Mouse (Mus musculus) heart, adult 8-10 months (tissue): ENCODE data around the gene Islr. TPM values are rescaled to one million over a fixed set of nuclear protein-coding genes. Genes with fewer than 3 reads are reported as not detected.

Experiments
- DNase-seq: peaks from one replicate; pipeline ENCODE4 v3.0.0; 2022; ENCODE audit warnings: low spot score
- microRNA-seq: library from miRNA; unstranded; fragments of <30 nt; microRNA quantifications from one replicate; pipeline ENCODE4 v1.2.0, GENCODE M21; 2022
- total RNA-seq, 4 experiments: library from RNA; stranded (reverse); gene quantifications; 2 replicates each; pipeline ENCODE4 v1.2.4; 2022

The Islr gene
- total RNA-seq, 4 experiments from 2014 or later: 18.0 to 21.1 (median 19.4) TPM

DNA sequence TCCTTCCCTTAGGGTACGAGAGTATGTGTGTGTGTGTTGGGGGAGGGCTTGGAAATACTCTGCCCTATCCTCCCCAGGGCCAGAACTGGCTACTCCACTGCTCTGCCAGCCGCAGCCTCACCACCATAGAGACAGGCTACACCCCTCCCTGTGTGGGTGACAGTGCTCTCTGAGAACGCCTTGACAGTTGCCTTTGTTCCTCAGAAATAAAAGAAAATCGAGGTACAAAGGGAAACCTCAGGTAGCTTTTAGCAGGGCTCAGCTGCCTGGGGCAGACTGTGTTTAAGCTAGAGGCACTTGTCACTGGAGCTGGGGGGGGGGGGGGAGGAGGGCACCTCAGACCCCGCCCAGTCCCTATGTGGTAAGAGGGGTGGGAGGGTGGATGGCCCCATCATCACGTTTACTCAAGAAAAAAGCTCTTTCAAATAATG is 91.8 kb downstream of the Islr start:
- DNase-seq: no peak

DNA sequence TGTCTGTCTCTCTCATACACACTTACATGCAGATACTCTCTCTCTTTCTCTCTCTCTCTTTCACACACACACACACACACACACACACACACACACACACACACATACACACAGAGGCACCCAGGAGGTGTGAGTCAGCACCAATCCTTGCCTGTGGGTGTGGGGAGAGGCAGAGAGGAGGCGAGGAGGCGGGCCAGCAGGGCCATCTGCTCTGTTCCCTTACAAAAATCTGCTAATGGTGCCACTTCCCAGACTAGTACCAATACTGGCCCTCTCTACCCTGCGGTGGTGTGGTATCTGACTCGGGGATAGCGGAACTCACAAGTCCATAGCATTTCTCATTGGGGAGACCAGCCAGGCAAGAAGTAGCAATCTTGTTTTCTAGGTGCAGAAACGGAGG is 92.7 kb downstream of the Islr start:
- DNase-seq: no peak

DNA sequence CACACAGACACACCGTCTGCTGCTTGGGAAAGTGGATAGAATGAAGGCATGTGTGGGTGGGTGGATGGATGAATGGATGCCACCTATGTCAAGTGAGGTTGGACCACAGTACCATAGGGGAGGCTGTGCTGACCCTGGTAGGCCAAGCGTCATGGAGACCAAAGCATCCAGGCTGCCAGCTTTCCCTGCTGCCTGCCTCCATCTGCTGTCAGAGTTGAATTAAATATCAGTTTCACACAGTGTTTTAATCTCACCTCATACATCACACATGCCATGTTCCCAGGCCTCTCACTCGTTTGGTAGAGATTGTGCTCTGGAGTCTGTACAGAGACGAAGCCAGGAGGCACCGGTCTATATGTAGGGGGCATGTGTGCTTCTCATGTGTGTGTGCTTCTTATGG is 93.3 kb downstream of the Islr start:
- DNase-seq: no peak

DNA sequence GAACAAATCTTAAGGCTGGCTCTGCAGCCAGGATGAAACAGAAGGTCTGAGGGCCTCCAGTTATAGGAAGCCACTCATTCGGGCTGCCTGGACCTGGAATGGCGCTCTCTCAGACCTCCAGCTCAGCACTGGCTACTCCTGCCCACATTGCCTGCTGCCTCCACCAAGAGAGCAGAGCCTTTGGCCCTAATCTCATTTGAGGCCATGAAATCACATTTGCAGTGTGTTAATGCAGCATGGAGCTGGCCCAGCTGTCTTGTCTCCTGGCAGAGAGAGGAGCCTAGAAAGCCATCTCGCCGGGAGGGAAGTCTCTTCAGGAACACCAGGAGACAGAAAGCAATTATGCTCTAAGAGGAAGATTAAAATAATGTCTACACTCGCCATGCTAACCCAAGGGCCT is 96.6 kb downstream of the Islr start:
- no peak for DNase-seq

Small RNAs within 50 kb of the gene (microRNA-seq; reads per million reads assigned to microRNA genes)
- not detected for gene Mir6385

Other genes with a start within 250 kb of the Islr start
- gene Cyp11a1, start 197.9 kb downstream of the Islr start, total RNA-seq: under 1 TPM in 1 of 4 experiments, not detected in 3; 0.27 TPM
- gene Stra6, start 140.5 kb downstream of the Islr start, total RNA-seq: 1 to 10 TPM in 1 of 4 experiments, under 1 TPM in 3; 0.50 to 1.5 (median 0.67) TPM
- under 1 TPM in 3 of 4 experiments, not detected in 1; 0.26 to 0.44 (median 0.30) TPM for gene Ccdc33, start 85.5 kb downstream of the Islr start, total RNA-seq
- 1 to 10 TPM in 1 of 4 experiments, under 1 TPM in 3; 0.53 to 2.5 (median 0.73) TPM for gene Islr2, start within 50 bp of the Islr start, total RNA-seq
- 1 to 10 TPM; 7.0 to 9.1 (median 8.0) TPM for gene Pml, start 45.5 kb upstream of the Islr start, total RNA-seq
- gene Stoml1, start 48.9 kb upstream of the Islr start, total RNA-seq: 10 to 100 TPM in 3 of 4 experiments, 1 to 10 TPM in 1; 9.5 to 13.4 (median 11.7) TPM
- 10 to 100 TPM; 14.3 to 19.3 (median 16.6) TPM for gene Loxl1, start 108.9 kb upstream of the Islr start, total RNA-seq
- not detected for gene Tbc1d21, start 166.1 kb upstream of the Islr start, total RNA-seq